Mouse (Mus musculus): ENCODE results near the gene Gimap4.

DNA sequence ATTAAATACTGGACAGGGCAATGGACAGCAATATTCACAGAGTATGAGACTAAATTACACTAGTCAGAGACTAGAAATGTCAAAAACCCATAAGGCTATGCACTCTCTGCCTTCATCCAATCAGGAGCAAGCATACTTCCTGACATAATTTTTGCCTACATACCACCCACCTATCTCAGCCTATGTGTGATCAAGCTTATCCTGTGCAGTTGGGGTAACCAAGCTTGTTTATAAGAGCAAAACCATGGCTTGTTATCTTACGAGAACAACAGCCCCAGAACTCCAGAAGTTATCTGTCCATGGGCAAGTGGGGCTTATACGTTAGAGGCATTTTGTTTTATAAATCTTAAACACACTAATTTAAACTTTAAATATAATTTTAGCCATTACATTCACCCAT is 49.2 kb upstream of the Gimap4 start:
- TF ChIP-seq EP300 (IDR thresholded peaks at IDR 0.05; ENCODE audit: insufficient read depth, low read depth, low read length), result no peak
- TF ChIP-seq CTCF (IDR thresholded peaks at IDR 0.05), result no peak
- no peak for TF ChIP-seq POLR2A (IDR thresholded peaks at IDR 0.05; ENCODE audit: insufficient read depth, low read depth, low read length)
